Mouse (Mus musculus): ENCODE data around the gene Thra. TPM values are rescaled to one million over a fixed set of nuclear protein-coding genes. Genes with fewer than 3 reads are reported as not detected.
A peak's percentile ranks its signal among the peaks of the same experiment; 100 is the strongest.

Thra gene
- total and polyA plus RNA-seq, 3 experiments, result 89.4 to 105 (median 103) TPM

GRCm38 (mm10) chr11:98750351-98751201, 10.1 kb downstream of the Thra start:
- WGBS, result 10% methylated on average over 16 of the region's 17 CpGs
- Histone ChIP-seq H3K9ac (ENCODE audit: low read depth, low read length) (peak overlapping the region; percentile 60), H3K4me3 (peak overlapping the region; percentile 11; the same call in 1 of the 2 replicates)

GRCm38 (mm10) chr11:98751221-98751782, 10.9 kb downstream of the Thra start:
- H3K9ac ChIP-seq (ENCODE audit: low read depth, low read length), result peak overlapping the region; percentile 60; the same call in 1 of the 2 replicates
- H3K4me3 ChIP-seq, result peak overlapping the region; percentile 11; the same call in 1 of the 2 replicates
- WGBS, result 20% methylated on average over 6 of the region's 6 CpGs

More at GRCm38 (mm10) chr11:98750351-98751201, 10.1 kb downstream of the Thra start:
- intact Hi-C loops (cut with DNase I), result loop anchor here (2.0 kb wide), 1 partner anchor 18 kb away; no protein-coding TSS in a partner anchor
- Histone ChIP-seq H3K27ac (peak overlapping the region; percentile 93), H3K27me3 (ENCODE audit: control insufficient read depth, insufficient read depth, low read length) (no peaks in the 10 kb centered on the region), H3K4me1 (ENCODE audit: control insufficient read depth, insufficient read depth, low read length) (peaks cover 61% of the 10 kb centered on the region), H3K36me3 (ENCODE audit: control insufficient read depth, insufficient read depth, low read length) (peaks cover 8% of the 10 kb centered on the region), H3K79me2 (replicated peaks; ENCODE audit: control insufficient read depth, insufficient read depth, low read length) (peaks cover 4% of the 10 kb centered on the region)
- TF ChIP-seq EP300 (IDR thresholded peaks at IDR 0.05; ENCODE audit: insufficient read depth, low read depth, low read length) (peak; percentile 83; the same call in 1 of the 2 replicates), POLR2A (IDR thresholded peaks at IDR 0.05; ENCODE audit: insufficient read depth, low read depth, low read length) (no peak)
- peak; percentile 75 to 80 for DNase-seq

GRCm38 (mm10) chr11:98752562-98753140, 12.2 kb downstream of the Thra start:
- Histone ChIP-seq H3K27ac (peak overlapping the region; percentile 93), H3K27me3 (ENCODE audit: control insufficient read depth, insufficient read depth, low read length) (no peaks in the 10 kb centered on the region), H3K4me1 (ENCODE audit: control insufficient read depth, insufficient read depth, low read length) (peaks cover 47% of the 10 kb centered on the region), H3K9ac (ENCODE audit: low read depth, low read length) (no peak overlapping the region), H3K4me3 (no peak overlapping the region), H3K79me2 (replicated peaks; ENCODE audit: control insufficient read depth, insufficient read depth, low read length) (peaks cover 4% of the 10 kb centered on the region), H3K36me3 (ENCODE audit: control insufficient read depth, insufficient read depth, low read length) (peaks cover 4% of the 10 kb centered on the region)
- TF ChIP-seq CTCF (IDR thresholded peaks at IDR 0.05) (no peak), EP300 (IDR thresholded peaks at IDR 0.05; ENCODE audit: insufficient read depth, low read depth, low read length) (no peak), POLR2A (IDR thresholded peaks at IDR 0.05; ENCODE audit: insufficient read depth, low read depth, low read length) (no peak)
- no peak for DNase-seq
- intact Hi-C loops (cut with DNase I), result no loop called here
- WGBS, result 65% methylated on average over 10 of the region's 10 CpGs

More at GRCm38 (mm10) chr11:98751221-98751782, 10.9 kb downstream of the Thra start:
- Histone ChIP-seq H3K36me3 (ENCODE audit: control insufficient read depth, insufficient read depth, low read length) (peaks cover 4% of the 10 kb centered on the region), H3K27ac (peak overlapping the region; percentile 93), H3K79me2 (replicated peaks; ENCODE audit: control insufficient read depth, insufficient read depth, low read length) (peaks cover 4% of the 10 kb centered on the region), H3K4me1 (ENCODE audit: control insufficient read depth, insufficient read depth, low read length) (peaks cover 57% of the 10 kb centered on the region), H3K27me3 (ENCODE audit: control insufficient read depth, insufficient read depth, low read length) (no peaks in the 10 kb centered on the region)
- TF ChIP-seq EP300 (IDR thresholded peaks at IDR 0.05; ENCODE audit: insufficient read depth, low read depth, low read length) (0 out of 2 replicates have a peak, but pooled peaks have one; percentile 19), CTCF (IDR thresholded peaks at IDR 0.05) (no peak), POLR2A (IDR thresholded peaks at IDR 0.05; ENCODE audit: insufficient read depth, low read depth, low read length) (no peak)
- intact Hi-C loops (cut with DNase I), result loop anchor here (2.0 kb wide), 1 partner anchor 17 kb away; no protein-coding TSS in a partner anchor
- peak; percentile 55 to 57 for DNase-seq

GRCm38 (mm10) chr11:98753264-98753663, 12.8 kb downstream of the Thra start:
- peaks cover 4% of the 10 kb centered on the region for H3K79me2 ChIP-seq (replicated peaks; ENCODE audit: control insufficient read depth, insufficient read depth, low read length)
- H3K9ac ChIP-seq (ENCODE audit: low read depth, low read length), result no peak overlapping the region
- H3K27ac ChIP-seq, result peak overlapping the region; percentile 93; the same call in 1 of the 2 replicates

GRCm38 (mm10) chr11:98754151-98754620, 13.7 kb downstream of the Thra start:
- Histone ChIP-seq H3K79me2 (replicated peaks; ENCODE audit: control insufficient read depth, insufficient read depth, low read length) (peaks cover 4% of the 10 kb centered on the region), H3K4me1 (ENCODE audit: control insufficient read depth, insufficient read depth, low read length) (peaks cover 33% of the 10 kb centered on the region), H3K36me3 (ENCODE audit: control insufficient read depth, insufficient read depth, low read length) (peaks cover 4% of the 10 kb centered on the region), H3K4me3 (no peak overlapping the region), H3K9ac (ENCODE audit: low read depth, low read length) (no peak overlapping the region), H3K27me3 (ENCODE audit: control insufficient read depth, insufficient read depth, low read length) (no peaks in the 10 kb centered on the region), H3K27ac (peak overlapping the region; percentile 73)
- 18% methylated on average over 9 of the region's 9 CpGs for WGBS
- TF ChIP-seq POLR2A (IDR thresholded peaks at IDR 0.05; ENCODE audit: insufficient read depth, low read depth, low read length), result peak; percentile 61; the same call in 1 of the 2 replicates
- TF ChIP-seq CTCF (IDR thresholded peaks at IDR 0.05), result no peak
- 0 out of 2 replicates have a peak, but pooled peaks have one; percentile 35 for TF ChIP-seq EP300 (IDR thresholded peaks at IDR 0.05; ENCODE audit: insufficient read depth, low read depth, low read length)
- DNase-seq, result peak; percentile 45 to 52
- intact Hi-C loops (cut with DNase I), result loop anchor here (2.0 kb wide), 2 partner anchors 13 to 37 kb away; partner anchors contain the start of gene Thra

More at GRCm38 (mm10) chr11:98753264-98753663, 12.8 kb downstream of the Thra start:
- no peak overlapping the region for H3K4me3 ChIP-seq
- intact Hi-C loops (cut with DNase I), result no loop called here
- H3K27me3 ChIP-seq (ENCODE audit: control insufficient read depth, insufficient read depth, low read length), result no peaks in the 10 kb centered on the region
- TF ChIP-seq EP300 (IDR thresholded peaks at IDR 0.05; ENCODE audit: insufficient read depth, low read depth, low read length), result no peak
- TF ChIP-seq POLR2A (IDR thresholded peaks at IDR 0.05; ENCODE audit: insufficient read depth, low read depth, low read length), result no peak
- TF ChIP-seq CTCF (IDR thresholded peaks at IDR 0.05), result no peak
- H3K36me3 ChIP-seq (ENCODE audit: control insufficient read depth, insufficient read depth, low read length), result peaks cover 4% of the 10 kb centered on the region
- 83% methylated on average over 5 of the region's 5 CpGs for WGBS
- no peak for DNase-seq
- peaks cover 42% of the 10 kb centered on the region for H3K4me1 ChIP-seq (ENCODE audit: control insufficient read depth, insufficient read depth, low read length)
